Mouse (Mus musculus) brain, embryonic 14.5 days (tissue): ENCODE results near the gene 4921536K21Rik. TPM values are rescaled to one million over a fixed set of nuclear protein-coding genes. Genes with fewer than 3 reads are reported as not detected.

Source experiments
- DNase-seq: peaks from one replicate; pipeline ENCODE4 v3.0.0-alpha.2; 2011; ENCODE audit warnings: low read depth
- CTCF ChIP-seq: fragments of 200-500 bp; IDR thresholded peaks from 2 replicates; pipeline ENCODE4 v1.5.1; 2012; ENCODE audit warnings: inconsistent platforms, mild to moderate bottlenecking, moderate library complexity, borderline replicate concordance; ENCODE audit not compliant: insufficient read depth, insufficient read length; ENCODE audit errors: extremely low read depth
- POLR2A ChIP-seq: fragments of 200-500 bp; IDR thresholded peaks from 2 replicates; pipeline ENCODE4 v1.6.1; 2012; ENCODE audit warnings: mild to moderate bottlenecking, inconsistent platforms, borderline replicate concordance; ENCODE audit not compliant: poor library complexity, insufficient read depth, insufficient read length, severe bottlenecking; ENCODE audit errors: extremely low read depth
- polyA plus RNA-seq: library from polyadenylated mRNA; depleted of rRNA; stranded (reverse); fragments of >200 nt; gene quantifications from 2 replicates; pipeline ENCODE4 v1.2.3, GENCODE M21; 2012

Gene 4921536K21Rik
- polyA plus RNA-seq, 1 experiment: 1.0 TPM

- no peak for TF ChIP-seq CTCF
- no peak for TF ChIP-seq POLR2A
- no peak for DNase-seq
These were observed 9.8 kb upstream of the 4921536K21Rik start for GRCm38 (mm10) chr11:3904673-3905072.

DNA sequence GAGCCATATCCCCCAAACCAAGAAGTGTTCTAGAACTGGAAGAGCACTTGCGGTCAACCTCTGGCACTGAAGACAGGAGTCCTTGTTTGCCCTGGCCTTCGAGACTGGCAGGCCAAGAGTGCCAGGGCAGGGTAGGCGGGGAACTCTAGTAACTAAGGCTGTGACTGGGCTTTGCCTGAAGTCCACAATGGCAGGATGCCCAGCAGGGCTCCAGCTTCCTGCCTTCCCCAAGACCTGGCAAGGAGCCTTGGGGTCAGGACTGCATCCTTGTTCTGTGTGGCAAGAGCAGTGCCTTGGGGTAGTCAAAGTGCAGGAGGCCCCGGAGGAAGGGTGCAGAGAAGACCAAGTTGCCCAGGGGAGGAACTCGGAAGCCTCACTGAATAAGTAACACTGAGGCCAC is 8.1 kb upstream of the 4921536K21Rik start:
- TF ChIP-seq CTCF: no peak
- no peak for TF ChIP-seq POLR2A
- peak; percentile 28 for DNase-seq

GRCm38 (mm10) chr11:3902516-3902915 is 7.6 kb upstream of the 4921536K21Rik start:
- TF ChIP-seq POLR2A (no peak), CTCF (no peak)
- DNase-seq: no peak

GRCm38 (mm10) chr11:3900296-3900695 is 5.4 kb upstream of the 4921536K21Rik start:
- no peak for TF ChIP-seq POLR2A
- TF ChIP-seq CTCF: no peak
- DNase-seq: no peak

GRCm38 (mm10) chr11:3895933-3896332 is 1.0 kb upstream of the 4921536K21Rik start:
- DNase-seq: no peak
- TF ChIP-seq CTCF (no peak), POLR2A (no peak)

DNA sequence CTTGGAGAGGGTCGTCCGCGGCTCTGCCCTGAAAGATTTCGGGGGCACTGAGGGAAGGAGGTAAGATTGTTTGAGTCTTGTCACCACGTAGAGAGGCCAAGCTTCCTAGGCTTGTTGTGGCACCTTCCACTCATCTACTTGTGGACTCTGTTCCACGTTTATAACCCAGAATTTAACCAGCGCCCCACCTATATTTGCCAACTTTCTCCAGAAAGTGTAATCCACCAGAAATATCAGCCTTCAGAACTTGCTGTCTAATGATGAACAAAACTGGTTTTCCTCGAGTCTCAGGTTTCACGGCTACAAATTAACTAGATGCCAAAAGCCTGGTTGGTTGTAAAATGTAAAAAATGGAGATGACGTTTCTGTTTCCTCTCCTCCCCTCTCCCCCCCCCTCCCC is 560 bp upstream of the 4921536K21Rik start:
- TF ChIP-seq POLR2A (no peak), CTCF (no peak)
- DNase-seq: no peak

DNA sequence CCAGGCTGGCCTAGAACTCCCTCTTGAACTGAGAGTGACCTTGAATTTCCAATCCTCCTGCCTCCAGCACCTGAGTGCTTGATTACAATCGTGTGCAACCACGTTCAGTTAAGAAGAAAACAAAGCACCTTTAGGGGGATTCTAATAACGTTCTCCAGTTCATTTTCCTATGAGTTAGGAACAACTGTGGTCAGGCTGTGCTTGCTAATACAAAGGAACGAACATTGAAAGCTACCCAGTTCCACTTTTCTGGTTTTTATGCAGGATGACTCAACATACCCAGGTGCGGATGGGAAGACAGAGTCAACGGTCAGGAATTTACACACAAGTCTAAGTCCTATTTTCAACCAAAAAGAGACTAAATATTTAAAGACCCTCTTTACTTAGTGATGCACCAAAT is 928 bp downstream of the 4921536K21Rik start:
- no peak for DNase-seq
- no peak for TF ChIP-seq CTCF

- peak; percentile 24 for DNase-seq
- no peak for TF ChIP-seq CTCF
- no peak for TF ChIP-seq POLR2A
These were observed 7.6 kb downstream of the 4921536K21Rik start for GRCm38 (mm10) chr11:3887331-3887730.

GRCm38 (mm10) chr11:3883711-3884110 is 11.2 kb downstream of the 4921536K21Rik start:
- no peak for TF ChIP-seq CTCF
- no peak for TF ChIP-seq POLR2A
- DNase-seq: no peak

DNA sequence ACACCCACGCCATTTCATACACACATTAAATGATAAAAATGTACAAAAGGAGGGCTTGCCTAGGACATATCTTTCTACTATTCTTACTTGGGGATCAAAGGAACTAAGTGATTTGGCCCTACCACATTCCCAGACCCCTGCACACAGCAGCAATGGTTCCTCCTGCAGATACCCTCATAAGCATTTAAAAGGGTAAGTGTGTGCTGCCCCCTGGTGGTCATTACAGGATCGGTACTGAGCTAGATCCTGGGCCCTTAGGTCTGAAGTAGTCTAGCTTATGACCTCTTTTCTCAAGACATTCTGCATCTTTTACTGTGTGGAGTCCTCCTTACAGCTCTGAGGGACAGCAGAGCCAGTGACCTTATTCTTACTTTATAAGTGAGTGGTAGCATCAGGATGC is 15.1 kb downstream of the 4921536K21Rik start:
- peak; percentile 84 for DNase-seq
- TF ChIP-seq CTCF (peak; percentile 75; the same call in 1 of the 2 replicates), POLR2A (no peak)

DNA sequence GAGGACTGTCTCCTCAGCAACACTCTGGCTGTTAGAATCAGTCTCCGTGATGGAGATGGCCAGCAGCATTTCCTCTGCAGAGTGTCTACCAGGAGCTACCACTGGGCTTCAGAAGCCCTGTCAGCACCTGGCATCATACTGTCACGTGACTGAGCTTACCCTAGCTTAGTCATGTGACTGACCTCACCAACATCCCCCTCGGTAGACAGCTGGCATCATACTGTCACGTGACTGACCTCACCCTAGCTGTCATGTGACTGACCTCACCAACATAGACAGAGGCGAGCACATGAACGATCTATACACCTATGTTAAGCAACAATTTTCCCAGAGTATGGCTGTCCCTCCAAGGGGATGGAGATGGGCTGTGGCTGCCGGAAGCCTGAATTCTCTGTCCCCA is 16.2 kb downstream of the 4921536K21Rik start:
- no peak for TF ChIP-seq CTCF
- no peak for DNase-seq

- TF ChIP-seq CTCF (no peak), POLR2A (no peak)
- no peak for DNase-seq
These were observed 18.5 kb downstream of the 4921536K21Rik start for GRCm38 (mm10) chr11:3876419-3876818.

DNA sequence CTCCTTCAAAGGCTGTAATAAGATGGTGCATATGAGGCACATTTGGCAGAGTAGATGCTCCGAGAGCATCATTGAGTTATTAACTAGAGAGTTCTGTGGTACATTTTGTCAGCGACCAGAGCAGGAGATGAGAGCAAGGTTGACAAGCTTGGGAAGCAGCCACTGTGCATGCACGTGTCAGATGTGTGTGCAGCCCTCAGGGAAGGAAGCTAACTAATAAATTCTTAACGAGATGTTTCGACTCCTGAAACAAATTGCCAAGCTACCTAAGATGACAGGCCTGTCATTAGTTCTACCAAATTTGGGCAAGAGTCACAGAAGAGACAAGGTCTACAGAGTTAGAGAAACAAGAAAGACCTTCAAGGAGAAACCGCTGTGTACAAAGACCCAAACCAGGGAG is 30.6 kb downstream of the 4921536K21Rik start:
- DNase-seq: peak; percentile 37
- no peak for TF ChIP-seq CTCF
- no peak for TF ChIP-seq POLR2A
